Mouse (Mus musculus): Measurements from ENCODE around the gene Slc25a39.
"Not testable (repeated sequence)": the region's sequence is repeated elsewhere in the genome, so short reads cannot be mapped to it uniquely, and the experiment has no call there.

DNA sequence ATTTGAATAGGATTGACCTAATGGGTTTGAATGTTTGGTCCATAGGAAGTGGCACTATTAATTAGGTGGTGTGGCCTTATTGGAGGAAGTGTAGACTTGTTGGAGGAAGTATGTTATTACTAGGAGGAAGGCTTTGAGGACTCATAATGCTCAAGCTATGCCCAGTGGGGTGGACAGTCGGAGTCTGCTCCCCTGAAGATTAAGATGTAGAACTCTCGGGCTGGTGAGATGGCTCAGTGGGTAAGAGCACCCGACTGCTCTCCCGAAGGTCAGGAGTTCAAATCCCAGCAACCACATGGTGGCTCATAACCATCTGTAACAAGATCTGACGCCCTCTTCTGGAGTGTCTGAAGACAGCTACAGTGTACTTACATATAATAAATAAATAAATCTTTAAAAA is 18.3 kb downstream of the Slc25a39 start:
- not testable (repeated sequence) for TF ChIP-seq CTCF (conservative IDR thresholded peaks at IDR 0.05; ENCODE audit: insufficient read depth, insufficient read length, low read depth, low read length); POLR2A (IDR thresholded peaks at IDR 0.05; ENCODE audit: low read depth, low read length)

Measured in kidney, adult 2 months (tissue).